Mouse (Mus musculus) liver, embryonic 13.5 days (tissue): ENCODE data around the gene Foxn2. TPM values are rescaled to one million over a fixed set of nuclear protein-coding genes. Genes with fewer than 3 reads are reported as not detected.

Experiments used
- ATAC-seq: fragments of 200-750 bp; cut with Nextera tagmentation; 2 replicates; pipeline ENCODE4 v1.8.0; 2017; ENCODE audit warnings: low read depth, mild to moderate bottlenecking, moderate number of reproducible peaks, moderate library complexity
- DNase-seq: peaks from one replicate; pipeline ENCODE4 v3.0.0; 2022
- H3K27ac ChIP-seq: fragments of 300-500 bp; sonication (generic); 2 replicates; pipeline ENCODE4 v1.5.1; 2015; ENCODE audit warnings: moderate library complexity, mild to moderate bottlenecking, inconsistent platforms
- H3K27me3 ChIP-seq: fragments of 300-500 bp; sonication (generic); 2 replicates; pipeline ENCODE4 v1.6.1; 2015; ENCODE audit warnings: mild to moderate bottlenecking, inconsistent platforms
- H3K36me3 ChIP-seq: fragments of 300-500 bp; sonication (generic); 2 replicates; pipeline ENCODE4 v1.6.1; 2015; ENCODE audit warnings: mild to moderate bottlenecking, inconsistent platforms
- H3K4me1 ChIP-seq: fragments of 300-500 bp; sonication (generic); replicated peaks from 2 replicates; pipeline ENCODE4 v1.6.1; 2015; ENCODE audit warnings: inconsistent platforms
- H3K4me2 ChIP-seq: fragments of 300-500 bp; sonication (generic); 2 replicates; pipeline ENCODE4 v1.6.1; 2015; ENCODE audit warnings: inconsistent platforms, mild to moderate bottlenecking, moderate library complexity
- H3K4me3 ChIP-seq: fragments of 300-500 bp; sonication (generic); replicated peaks from 2 replicates; pipeline ENCODE4 v1.5.1; 2015; ENCODE audit warnings: mild to moderate bottlenecking, inconsistent platforms
- H3K9ac ChIP-seq: fragments of 300-500 bp; sonication (generic); 2 replicates; pipeline ENCODE4 v1.6.1; 2015; ENCODE audit warnings: mild to moderate bottlenecking, inconsistent platforms
- H3K9me3 ChIP-seq: fragments of 300-500 bp; sonication (generic); replicated peaks from 2 replicates; pipeline ENCODE4 v1.6.1; 2016; ENCODE audit warnings: inconsistent platforms
- WGBS: fragments of 180-500 bp; shearing (Covaris S2); methylation state at CpG from one replicate; pipeline ENCODE4 v1.1.7; 2015; ENCODE audit not compliant: insufficient replicate concordance; 5-methylcytosine and 5-hydroxymethylcytosine counted together
- polyA plus RNA-seq: library from polyadenylated mRNA; unstranded; fragments of >200 nt; fragmentation: Nextera tagmentation; extraction: Ambion mirVana; gene quantifications from 2 replicates; pipeline ENCODE4 v1.2.1, GENCODE M21; 2015

Gene Foxn2
- polyA plus RNA-seq, 1 experiment from 2014 or later = 12.0 TPM

GRCm38 (mm10) chr17:88493551-88493950 is 53.0 kb downstream of the Foxn2 start:
- Histone ChIP-seq H3K36me3 (peaks cover 35% of the 10 kb centered on the region), H3K27ac (no peak overlapping the region), H3K9me3 (no peaks in the 10 kb centered on the region), H3K4me2 (no peak overlapping the region), H3K9ac (no peak overlapping the region), H3K27me3 (no peaks in the 10 kb centered on the region), H3K4me3 (no peak overlapping the region), H3K4me1 (no peaks in the 10 kb centered on the region)
- WGBS = 86% methylated on average over 9 of the region's 9 CpGs
- no peak for DNase-seq
- no peak for ATAC-seq

GRCm38 (mm10) chr17:88494121-88494771 is 53.7 kb downstream of the Foxn2 start:
- ATAC-seq (no peak), DNase-seq (no peak)
- Histone ChIP-seq H3K4me2 (no peak overlapping the region), H3K27ac (no peak overlapping the region), H3K9ac (no peak overlapping the region), H3K36me3 (peaks cover 29% of the 10 kb centered on the region), H3K4me1 (no peaks in the 10 kb centered on the region), H3K4me3 (no peak overlapping the region), H3K27me3 (no peaks in the 10 kb centered on the region), H3K9me3 (no peaks in the 10 kb centered on the region)
- 81% methylated on average over 14 of the region's 14 CpGs for WGBS

- ATAC-seq = no peak
- no peak overlapping the region for H3K4me3 ChIP-seq
- H3K27me3 ChIP-seq = no peaks in the 10 kb centered on the region
- H3K4me2 ChIP-seq = no peak overlapping the region
- H3K36me3 ChIP-seq = peaks cover 29% of the 10 kb centered on the region
- no peak overlapping the region for H3K9ac ChIP-seq
- no peaks in the 10 kb centered on the region for H3K9me3 ChIP-seq
- no peaks in the 10 kb centered on the region for H3K4me1 ChIP-seq
- DNase-seq = no peak
- no peak overlapping the region for H3K27ac ChIP-seq
- WGBS = 85% methylated on average over 10 of the region's 10 CpGs
Measured at GRCm38 (mm10) chr17:88494772-88495132, 54.2 kb downstream of the Foxn2 start.

GRCm38 (mm10) chr17:88498090-88498682 is 57.7 kb downstream of the Foxn2 start:
- H3K27me3 ChIP-seq = no peaks in the 10 kb centered on the region
- DNase-seq = no peak
- H3K36me3 ChIP-seq = peaks cover 3% of the 10 kb centered on the region
- H3K27ac ChIP-seq = no peak overlapping the region
- no peak overlapping the region for H3K4me2 ChIP-seq
- no peak; the same call in 1 of the 2 replicates for ATAC-seq
- no peaks in the 10 kb centered on the region for H3K4me1 ChIP-seq
- no peaks in the 10 kb centered on the region for H3K9me3 ChIP-seq
- H3K4me3 ChIP-seq = no peak overlapping the region
- no peak overlapping the region for H3K9ac ChIP-seq
- 54% methylated on average over 5 of the region's 5 CpGs for WGBS

GRCm38 (mm10) chr17:88504056-88504455 is 63.5 kb downstream of the Foxn2 start:
- H3K27ac ChIP-seq = no peak overlapping the region
- DNase-seq = no peak

GRCm38 (mm10) chr17:88505275-88505723 is 64.8 kb downstream of the Foxn2 start:
- 44% methylated on average over 10 of the region's 10 CpGs for WGBS
- Histone ChIP-seq H3K4me3 (no peak overlapping the region), H3K4me2 (no peak overlapping the region), H3K36me3 (no peaks in the 10 kb centered on the region), H3K27me3 (no peaks in the 10 kb centered on the region), H3K9ac (no peak overlapping the region), H3K9me3 (no peaks in the 10 kb centered on the region), H3K4me1 (peaks cover 16% of the 10 kb centered on the region; the same call in 1 of the 2 replicates), H3K27ac (no peak overlapping the region)
- ATAC-seq (no peak; the same call in 1 of the 2 replicates), DNase-seq (no peak)

More at GRCm38 (mm10) chr17:88504056-88504455, 63.5 kb downstream of the Foxn2 start:
- H3K4me3 ChIP-seq = no peak overlapping the region
- ATAC-seq = no peak
- H3K4me1 ChIP-seq = peaks cover 13% of the 10 kb centered on the region; the same call in 1 of the 2 replicates
- H3K27me3 ChIP-seq = no peaks in the 10 kb centered on the region
- H3K9ac ChIP-seq = no peak overlapping the region
- H3K36me3 ChIP-seq = no peaks in the 10 kb centered on the region
- no peak overlapping the region for H3K4me2 ChIP-seq
- no peaks in the 10 kb centered on the region for H3K9me3 ChIP-seq
- WGBS = 83% methylated on average over 13 of the region's 13 CpGs

- no peak for ATAC-seq
- H3K9me3 ChIP-seq = no peaks in the 10 kb centered on the region
- H3K36me3 ChIP-seq = no peaks in the 10 kb centered on the region
- no peak overlapping the region for H3K4me2 ChIP-seq
- peaks cover 16% of the 10 kb centered on the region; the same call in 1 of the 2 replicates for H3K4me1 ChIP-seq
- H3K27ac ChIP-seq = no peak overlapping the region
- H3K4me3 ChIP-seq = no peak overlapping the region
- no peak overlapping the region for H3K9ac ChIP-seq
- no peak for DNase-seq
- H3K27me3 ChIP-seq = no peaks in the 10 kb centered on the region
- 80% methylated on average over 15 of the region's 15 CpGs for WGBS
Measured at GRCm38 (mm10) chr17:88505941-88506340, 65.4 kb downstream of the Foxn2 start.

- H3K27me3 ChIP-seq = no peaks in the 10 kb centered on the region
- H3K4me1 ChIP-seq = peaks cover 16% of the 10 kb centered on the region; the same call in 1 of the 2 replicates
- H3K9me3 ChIP-seq = no peaks in the 10 kb centered on the region
- DNase-seq (no peak), ATAC-seq (no peak)
- no peak overlapping the region for H3K4me2 ChIP-seq
- no peak overlapping the region for H3K27ac ChIP-seq
- no peak overlapping the region for H3K9ac ChIP-seq
- 66% methylated on average over 10 of the region's 10 CpGs for WGBS
- H3K36me3 ChIP-seq = no peaks in the 10 kb centered on the region
- no peak overlapping the region for H3K4me3 ChIP-seq
Measured at GRCm38 (mm10) chr17:88507376-88507775, 66.9 kb downstream of the Foxn2 start.

- no peaks in the 10 kb centered on the region for H3K9me3 ChIP-seq
- 25% methylated on average over 12 of the region's 12 CpGs for WGBS
- ATAC-seq = peak; percentile 53
- H3K36me3 ChIP-seq = no peaks in the 10 kb centered on the region
- H3K27me3 ChIP-seq = no peaks in the 10 kb centered on the region
- 0 out of 2 replicates have a peak overlapping the region, but pooled peaks have one; percentile 13 for H3K4me3 ChIP-seq
- 0 out of 2 replicates have a peak overlapping the region, but pooled peaks have one; percentile 5 for H3K27ac ChIP-seq
- peak overlapping the region; percentile 39 for H3K9ac ChIP-seq
- peak; percentile 45 for DNase-seq
- peak overlapping the region; percentile 34 for H3K4me2 ChIP-seq
- H3K4me1 ChIP-seq = peaks cover 16% of the 10 kb centered on the region; the same call in 1 of the 2 replicates
Measured at GRCm38 (mm10) chr17:88508846-88509508, 68.5 kb downstream of the Foxn2 start.

- Histone ChIP-seq H3K36me3 (no peaks in the 10 kb centered on the region), H3K27me3 (no peaks in the 10 kb centered on the region)
- 54% methylated on average over 3 of the region's 3 CpGs for WGBS
Measured at GRCm38 (mm10) chr17:88509999-88510398, 69.5 kb downstream of the Foxn2 start.

GRCm38 (mm10) chr17:88511095-88511551 is 70.6 kb downstream of the Foxn2 start:
- Histone ChIP-seq H3K27me3 (no peaks in the 10 kb centered on the region), H3K4me3 (no peak overlapping the region), H3K4me1 (peaks cover 8% of the 10 kb centered on the region; the same call in 1 of the 2 replicates), H3K27ac (no peak overlapping the region), H3K4me2 (no peak overlapping the region), H3K9ac (no peak overlapping the region), H3K9me3 (no peaks in the 10 kb centered on the region), H3K36me3 (no peaks in the 10 kb centered on the region)
- peak; percentile 63 for ATAC-seq
- peak; percentile 70 for DNase-seq
- WGBS = 18% methylated on average over 10 of the region's 10 CpGs

More at GRCm38 (mm10) chr17:88509999-88510398, 69.5 kb downstream of the Foxn2 start:
- H3K4me1 ChIP-seq = peaks cover 16% of the 10 kb centered on the region; the same call in 1 of the 2 replicates
- ATAC-seq (no peak), DNase-seq (no peak)
- no peak overlapping the region for H3K27ac ChIP-seq
- H3K9me3 ChIP-seq = no peaks in the 10 kb centered on the region
- H3K4me3 ChIP-seq = no peak overlapping the region
- no peak overlapping the region for H3K4me2 ChIP-seq
- H3K9ac ChIP-seq = no peak overlapping the region
